Mouse (Mus musculus) lung, postnatal 14 days (tissue): ENCODE results near the gene Gm6588.
A peak's percentile ranks its signal among the peaks of the same experiment; 100 is the strongest.

Experiments used
- DNase-seq: peaks from one replicate; pipeline ENCODE4 v3.0.0; 2021

Gene Gm6588

GRCm38 (mm10) chr5:112473453-112473852 is 24.2 kb downstream of the Gm6588 start:
- peak; percentile 54 for DNase-seq

- DNase-seq, result no peak
Measured at GRCm38 (mm10) chr5:112481946-112482410, 32.8 kb downstream of the Gm6588 start.

- no peak for DNase-seq
Measured at GRCm38 (mm10) chr5:112482551-112482950, 33.3 kb downstream of the Gm6588 start.

GRCm38 (mm10) chr5:112483030-112483429 is 33.8 kb downstream of the Gm6588 start:
- DNase-seq, result no peak

- DNase-seq, result no peak
Measured at GRCm38 (mm10) chr5:112484924-112485715, 35.9 kb downstream of the Gm6588 start.

GRCm38 (mm10) chr5:112486415-112486814 is 37.2 kb downstream of the Gm6588 start:
- DNase-seq, result no peak

GRCm38 (mm10) chr5:112487504-112487903 is 38.3 kb downstream of the Gm6588 start:
- no peak for DNase-seq

GRCm38 (mm10) chr5:112488101-112488776 is 39.0 kb downstream of the Gm6588 start:
- DNase-seq, result no peak

- DNase-seq, result no peak
Measured at GRCm38 (mm10) chr5:112491489-112491888, 42.3 kb downstream of the Gm6588 start.

GRCm38 (mm10) chr5:112493492-112493891 is 44.3 kb downstream of the Gm6588 start:
- DNase-seq, result peak; percentile 27

GRCm38 (mm10) chr5:112496753-112497369 is 47.6 kb downstream of the Gm6588 start:
- DNase-seq, result no peak

- DNase-seq, result no peak
Measured at GRCm38 (mm10) chr5:112498921-112499917, 50.0 kb downstream of the Gm6588 start.

- DNase-seq, result no peak
Measured at GRCm38 (mm10) chr5:112499918-112500682, 50.9 kb downstream of the Gm6588 start.
